Mouse (Mus musculus) C2C12 (cell line): Measurements from ENCODE around the gene Gm609.

Experiments
- CTCF ChIP-seq: IDR thresholded peaks from one replicate; pipeline ENCODE4 v1.5.1; 2011; ENCODE audit not compliant: control insufficient read depth, insufficient read depth, insufficient read length
- USF1 ChIP-seq: IDR thresholded peaks from one replicate; pipeline ENCODE4 v1.6.1; 2011; ENCODE audit warnings: low read depth, mild to moderate bottlenecking, control low read depth, moderate library complexity

DNA sequence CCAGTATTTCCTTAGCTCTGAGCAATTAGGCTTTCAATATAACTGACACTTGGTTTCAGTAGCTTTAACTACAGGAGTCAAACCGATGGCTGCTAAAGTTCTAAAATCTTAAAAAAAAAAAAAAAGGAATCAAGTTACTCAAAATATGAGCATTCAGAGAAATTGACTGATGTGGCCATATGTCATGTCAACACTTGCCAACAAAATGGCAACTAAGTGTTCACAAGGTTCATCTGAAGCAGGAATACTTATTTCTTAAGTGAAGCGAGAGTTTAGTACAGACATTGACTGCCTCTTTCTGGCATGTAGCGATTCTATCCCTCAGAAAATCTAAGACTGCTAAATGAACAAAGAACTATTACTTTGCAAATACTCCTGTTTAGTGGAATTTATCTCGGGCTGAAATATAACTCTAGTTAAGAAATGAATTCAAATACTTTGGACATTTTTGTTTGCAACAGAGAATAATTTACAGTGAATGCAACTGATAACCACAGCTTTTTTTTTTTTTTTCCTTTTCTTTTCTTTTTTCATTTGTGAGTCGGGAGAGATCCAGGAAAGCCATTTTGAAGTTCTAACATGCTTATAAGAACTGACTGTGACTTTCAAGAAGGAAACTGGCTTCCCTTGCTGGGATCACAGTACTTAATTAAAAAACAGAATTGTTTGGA is 102.3 kb downstream of the Gm609 start:
- TF ChIP-seq CTCF (no peak), USF1 (no peak)
